In genomic region chr12:33429387-33430160, GRCm38 (mm10) we compare ENCODE assay signal across 8 mouse cellular contexts. TPM values are rescaled to one million over a fixed set of nuclear protein-coding genes. Genes with fewer than 3 reads are reported as not detected.
DNase-seq lines count a peak whose midpoint lies in the region; ATAC-seq and TF ChIP-seq lines count a peak whose summit lies in the region.

Gene Twistnb (plus strand): TSS chr12:33429635.

- under 1% methylated on average over 65 of the region's 66 CpGs for WGBS in hindbrain, postnatal 0 days

- peak within 1 kb of the TSS; percentile 90 for H3K27ac ChIP-seq in gastrocnemius, adult 2 months
- H3K27ac ChIP-seq in hindbrain, postnatal 0 days = peak within 1 kb of the TSS; percentile 78
- peak within 1 kb of the TSS; percentile 77 for H3K27ac ChIP-seq in left cerebral cortex, adult 2 months

- peak; percentile 98 for DNase-seq in ZHBTc4 (ENCODE audit: low read depth, low spot score)
- DNase-seq in gastrocnemius, adult 2 months = peak; percentile 97
- peak; percentile 97 for DNase-seq in hindbrain, postnatal 0 days (ENCODE audit: low spot score)
- peak; percentile 96 to 97 for DNase-seq in left cerebral cortex, adult 2 months (ENCODE audit: extremely low spot score in 1 of 2, low spot score in 2 of 2)
- peak; percentile 99 to 100 for DNase-seq in right cerebral cortex, adult 2 months (ENCODE audit: low spot score in 2 of 2)
- peak; percentile 98 for DNase-seq in urinary bladder, postnatal 14 days (ENCODE audit: low spot score)

- no peaks in the 10 kb centered on the region for H3K9me3 ChIP-seq in hindbrain, postnatal 0 days (ENCODE audit: low read length)

- no peaks in the 10 kb centered on the region for H3K36me3 ChIP-seq in hindbrain, postnatal 0 days (ENCODE audit: insufficient read depth, low read length)

- H3K4me1 ChIP-seq in hindbrain, postnatal 0 days (ENCODE audit: insufficient read depth, low read length) = peaks cover 6% of the 10 kb centered on the region

- peak; percentile 86 for ATAC-seq in common myeloid progenitor, adult 5-6 weeks (replicated peaks; ENCODE audit: low read depth, poor library complexity, severe bottlenecking)
- ATAC-seq in hindbrain, postnatal 0 days = peak; percentile 97
- peak; percentile 90 for ATAC-seq in megakaryocyte, adult 5-6 weeks (ENCODE audit: poor library complexity, severe bottlenecking)

- peak within 1 kb of the TSS; percentile 81 for H3K4me3 ChIP-seq in gastrocnemius, adult 2 months
- H3K4me3 ChIP-seq in hindbrain, postnatal 0 days (ENCODE audit: low read length) = peak within 1 kb of the TSS; percentile 68
- peak within 1 kb of the TSS; percentile 60 for H3K4me3 ChIP-seq in left cerebral cortex, adult 2 months

- intact Hi-C loops in gastrocnemius, adult 2 months (cut with DNase I) = loop anchor here (1.0 kb wide), 1 partner anchor 40 kb away; no protein-coding TSS in a partner anchor
- intact Hi-C loops in left cerebral cortex, adult 2 months (cut with DNase I) = loop anchor here (2.0 to 5.0 kb wide), 2 partner anchors 402 to 519 kb away; no protein-coding TSS in a partner anchor

- H3K27me3 ChIP-seq in hindbrain, postnatal 0 days (ENCODE audit: insufficient read depth, low read length) = no peaks in the 10 kb centered on the region

- TF ChIP-seq CTCF in gastrocnemius, adult 2 months (IDR thresholded peaks at IDR 0.05) = peak; percentile 90
- TF ChIP-seq CTCF in hindbrain, postnatal 0 days (IDR thresholded peaks at IDR 0.05; ENCODE audit: low read depth) = peak; percentile 86
- TF ChIP-seq CTCF in left cerebral cortex, adult 2 months (IDR thresholded peaks at IDR 0.05) = peak; percentile 87

- H3K4me2 ChIP-seq in hindbrain, postnatal 0 days (ENCODE audit: low read depth, low read length) = peak within 1 kb of the TSS; percentile 67

- peak within 1 kb of the TSS; percentile 76 for H3K9ac ChIP-seq in hindbrain, postnatal 0 days (replicated peaks; ENCODE audit: low read length)

RNA-seq across cellular contexts. Expression of gene Twistnb, which starts in this region (rescaled TPM):
- total RNA-seq in common myeloid progenitor, adult 5-6 weeks (2017) = 82.7 and 87.0 TPM in 2 replicates
- total RNA-seq in gastrocnemius, adult 2 months (2021) = 10 to 100 TPM; 11.4 to 11.5 TPM
- 19.2 and 20.6 TPM in 2 replicates for total RNA-seq in hindbrain, postnatal 0 days (2014; rRNA removed)
- 59.3 and 65.1 TPM in 2 replicates for polyA plus RNA-seq in hindbrain, postnatal 0 days (2015; fragmentation: Nextera tagmentation; extraction: Ambion mirVana)
- 10 to 100 TPM; 14.0 to 15.6 TPM for total RNA-seq in left cerebral cortex, adult 2 months (2021)
- total RNA-seq in megakaryocyte, adult 5-6 weeks (2015) = 22.9 and 23.2 TPM in 2 replicates
- total RNA-seq in megakaryocyte, adult 5-6 weeks (2017) = 30.4 and 31.6 TPM in 2 replicates

Comparison
In these comparisons a context has a peak if more than half of its experiments do, and no peak if none do; other contexts are left out.
1. Peak in every context shown above with its lines: DNase-seq, ATAC-seq, H3K4me3 ChIP-seq and H3K27ac ChIP-seq.